Mouse (Mus musculus) CH12F3 (cell line): ENCODE measurements around the gene Bace2.

Experiments
- in situ Hi-C: fragments of 300-500 bp; cut with MboI; formaldehyde crosslinking; loops from 2 replicates; pipeline ENCODE4 v1.14.3; 2020; ENCODE audit warnings: low sequenced_read_pairs

Gene Bace2

GRCm38 (mm10) chr16:97466182-97466957, 109.8 kb downstream of the Bace2 start:
- in situ Hi-C loops: no loop called here

DNA sequence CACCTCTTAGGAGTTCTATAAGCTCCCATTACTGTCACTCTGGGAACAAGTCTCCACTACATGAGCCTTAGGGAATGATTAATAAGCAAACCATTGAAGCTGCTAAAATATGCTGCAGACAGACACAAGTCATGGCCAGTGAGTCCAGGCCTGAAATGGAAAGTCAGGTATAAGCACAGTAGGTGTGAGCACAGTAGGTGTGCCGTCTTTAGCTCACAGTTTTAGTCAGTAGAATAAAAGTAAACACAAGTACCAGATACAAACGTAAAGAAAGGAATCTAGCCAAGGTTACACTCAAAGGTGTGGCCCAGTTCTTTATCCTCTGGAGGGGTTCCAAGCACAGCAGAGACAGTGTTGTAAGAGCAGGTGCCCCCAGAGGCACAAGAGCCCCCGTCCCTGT, 110.9 kb downstream of the Bace2 start:
- in situ Hi-C loops: no loop called here

DNA sequence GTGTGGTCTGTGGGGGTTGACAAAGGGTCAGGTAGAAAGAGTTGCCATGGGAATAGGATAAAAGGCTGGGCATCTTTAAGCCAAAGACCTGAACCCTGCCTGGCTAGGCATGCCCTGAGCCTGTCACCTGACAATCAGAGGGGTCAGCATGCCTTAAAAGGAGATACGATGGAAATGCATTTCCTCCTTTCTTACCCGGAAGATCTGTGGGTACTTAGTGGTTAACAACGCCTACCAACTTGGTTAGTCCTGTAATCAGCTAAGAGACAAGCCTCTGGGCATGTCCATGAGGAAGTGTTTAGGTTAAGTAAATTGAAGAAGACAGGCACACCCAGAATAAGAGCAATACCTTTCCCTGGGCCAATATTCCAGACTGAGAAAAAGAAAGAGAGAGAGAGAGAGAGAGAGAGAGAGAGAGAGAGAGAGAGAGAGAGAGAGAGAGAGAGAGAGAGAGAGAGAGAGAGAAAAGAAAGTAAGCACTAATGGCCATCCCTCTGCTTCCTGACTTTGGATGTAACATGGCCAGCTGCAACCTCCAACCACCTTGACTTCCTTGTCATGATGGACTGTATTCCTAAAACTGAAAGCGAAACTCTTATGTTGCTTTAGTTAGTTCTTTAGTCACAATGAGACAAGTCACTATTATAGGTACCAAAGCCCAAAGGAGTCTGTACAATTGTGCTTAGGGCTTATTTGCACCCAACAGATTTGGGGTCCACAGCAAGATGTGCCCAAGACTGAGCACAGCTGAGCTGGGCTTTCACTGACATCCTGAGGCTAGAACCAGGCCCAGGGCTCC, 111.7 kb downstream of the Bace2 start:
- in situ Hi-C loops: no loop called here

GRCm38 (mm10) chr16:97474671-97475070, 118.1 kb downstream of the Bace2 start:
- in situ Hi-C loops: no loop called here

GRCm38 (mm10) chr16:97475581-97475980, 119.0 kb downstream of the Bace2 start:
- in situ Hi-C loops: no loop called here

DNA sequence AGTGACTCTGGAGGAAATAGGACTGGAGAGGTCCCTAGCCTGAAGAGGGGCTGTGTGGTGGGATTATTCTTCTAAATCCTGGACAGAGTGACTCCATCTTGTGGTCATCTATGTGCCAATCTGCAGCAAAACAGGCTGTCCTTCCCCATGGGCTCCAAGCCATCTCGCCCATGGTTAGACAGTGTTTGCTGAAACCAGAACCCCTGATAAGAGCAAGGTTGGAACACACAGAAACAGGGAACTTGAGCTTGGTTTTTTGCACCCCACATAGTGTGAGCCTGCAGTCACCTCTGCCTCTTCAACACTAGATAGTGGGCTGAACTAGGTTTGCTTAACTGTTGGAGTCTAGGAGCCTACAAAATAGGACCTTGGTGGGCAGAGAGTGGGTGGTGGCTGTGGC, 120.0 kb downstream of the Bace2 start:
- in situ Hi-C loops: no loop called here

GRCm38 (mm10) chr16:97478655-97479054, 122.1 kb downstream of the Bace2 start:
- in situ Hi-C loops: no loop called here

DNA sequence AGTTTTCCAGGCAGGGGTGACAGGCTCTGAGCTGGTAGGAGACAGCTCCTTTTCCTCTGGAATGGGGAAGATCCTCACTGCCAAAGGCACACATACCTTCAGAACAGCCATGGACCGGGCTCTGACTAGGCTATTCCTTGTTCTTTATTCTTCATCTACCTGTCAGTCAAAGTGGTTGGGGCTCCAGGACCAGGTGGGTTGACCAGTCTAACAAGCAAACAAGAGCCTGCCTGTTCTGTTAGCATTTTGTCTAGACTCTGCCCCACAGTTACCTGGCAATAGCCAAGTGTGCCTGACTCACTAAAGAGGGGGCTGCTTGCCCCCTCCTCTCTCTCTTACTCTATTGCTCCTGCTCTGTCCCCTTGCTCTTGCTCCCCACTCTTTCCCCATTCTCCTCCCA, 135.8 kb downstream of the Bace2 start:
- in situ Hi-C loops: no loop called here
